Mouse (Mus musculus): ENCODE measurements around the gene Scgb2b19. TPM values are rescaled to one million over a fixed set of nuclear protein-coding genes. Genes with fewer than 3 reads are reported as not detected.
"Not testable (repeated sequence)": the region's sequence is repeated elsewhere in the genome, so short reads cannot be mapped to it uniquely, and the experiment has no call there.

Scgb2b19 gene
- polyA plus RNA-seq (2012; fragmentation: generic; extraction: Trizol) = not detected
- long read RNA-seq, experiment 1 = 0 reads
- long read RNA-seq, experiment 2 = 0 reads

DNA sequence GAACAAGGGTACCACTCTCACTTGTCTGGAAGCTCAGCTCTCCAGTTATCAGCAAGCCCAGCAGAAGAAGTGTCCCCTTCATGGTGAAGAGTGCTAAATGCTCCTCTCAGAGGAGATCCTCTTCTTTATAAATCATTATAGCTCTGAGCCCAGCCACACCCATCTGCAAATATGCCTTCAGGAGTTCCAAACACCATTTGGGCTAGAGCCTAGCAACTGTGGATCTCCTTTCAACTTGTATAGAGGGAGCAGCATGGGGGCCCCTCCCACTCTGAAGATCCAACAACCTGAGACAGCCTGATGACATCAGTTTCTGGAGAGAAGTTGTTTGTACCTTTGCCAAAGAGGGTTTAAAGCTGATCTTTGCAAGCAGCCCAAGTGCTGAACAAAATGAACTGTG is at the start of gene Scgb2b19:
Scgb2b19 (minus strand) TSS at position 101 of the 400 bp plus-strand sequence.
- H3K4me3 ChIP-seq (ENCODE audit: insufficient read depth, poor library complexity, severe bottlenecking); H3K36me3 ChIP-seq (ENCODE audit: control insufficient read depth, insufficient read depth); H3ac ChIP-seq (ENCODE audit: control insufficient read depth, insufficient read length, low read depth); H3K27me3 ChIP-seq (ENCODE audit: control insufficient read depth, insufficient read depth, insufficient read length); H3K79me2 ChIP-seq (ENCODE audit: control insufficient read depth, insufficient read depth); H3K79me3 ChIP-seq (ENCODE audit: low read depth): not testable (repeated sequence)

GRCm38 (mm10) chr7:33286991-33287390 is 6.9 kb upstream of the Scgb2b19 start, which contains the start of gene Scgb1b19:
TSS of gene Scgb1b19 (plus strand) at chr7:33287291.
- H3K27me3 ChIP-seq (ENCODE audit: control insufficient read depth, insufficient read depth, insufficient read length); H3K4me3 ChIP-seq (ENCODE audit: insufficient read depth, poor library complexity, severe bottlenecking); H3K36me3 ChIP-seq (ENCODE audit: control insufficient read depth, insufficient read depth); H3K79me3 ChIP-seq (ENCODE audit: low read depth); H3K79me2 ChIP-seq (ENCODE audit: control insufficient read depth, insufficient read depth); H3ac ChIP-seq (ENCODE audit: control insufficient read depth, insufficient read length, low read depth): not testable (repeated sequence)

Other genes starting within 250 kb of the Scgb2b19 start
- not detected for gene Scgb2b17, start 223.8 kb downstream of the Scgb2b19 start, polyA plus RNA-seq (2012; fragmentation: generic; extraction: Trizol)
- not detected for gene Scgb1b17, start 216.9 kb downstream of the Scgb2b19 start, polyA plus RNA-seq (2012; fragmentation: generic; extraction: Trizol)
- not detected for gene Scgb2b18, start 106.5 kb downstream of the Scgb2b19 start, polyA plus RNA-seq (2012; fragmentation: generic; extraction: Trizol)
- gene Scgb1b18, start 94.8 kb downstream of the Scgb2b19 start, polyA plus RNA-seq (2012; fragmentation: generic; extraction: Trizol) = not detected
- not detected for gene Scgb1b19, start 7.0 kb upstream of the Scgb2b19 start, polyA plus RNA-seq (2012; fragmentation: generic; extraction: Trizol)
- not detected for gene Scgb2b20, start 86.0 kb upstream of the Scgb2b19 start, polyA plus RNA-seq (2012; fragmentation: generic; extraction: Trizol)
- gene Scgb1b20, start 92.9 kb upstream of the Scgb2b19 start, polyA plus RNA-seq (2012; fragmentation: generic; extraction: Trizol) = not detected
- not detected for gene Scgb2b21, start 240.1 kb upstream of the Scgb2b19 start, polyA plus RNA-seq (2012; fragmentation: generic; extraction: Trizol)